In the genomic region with DNA sequence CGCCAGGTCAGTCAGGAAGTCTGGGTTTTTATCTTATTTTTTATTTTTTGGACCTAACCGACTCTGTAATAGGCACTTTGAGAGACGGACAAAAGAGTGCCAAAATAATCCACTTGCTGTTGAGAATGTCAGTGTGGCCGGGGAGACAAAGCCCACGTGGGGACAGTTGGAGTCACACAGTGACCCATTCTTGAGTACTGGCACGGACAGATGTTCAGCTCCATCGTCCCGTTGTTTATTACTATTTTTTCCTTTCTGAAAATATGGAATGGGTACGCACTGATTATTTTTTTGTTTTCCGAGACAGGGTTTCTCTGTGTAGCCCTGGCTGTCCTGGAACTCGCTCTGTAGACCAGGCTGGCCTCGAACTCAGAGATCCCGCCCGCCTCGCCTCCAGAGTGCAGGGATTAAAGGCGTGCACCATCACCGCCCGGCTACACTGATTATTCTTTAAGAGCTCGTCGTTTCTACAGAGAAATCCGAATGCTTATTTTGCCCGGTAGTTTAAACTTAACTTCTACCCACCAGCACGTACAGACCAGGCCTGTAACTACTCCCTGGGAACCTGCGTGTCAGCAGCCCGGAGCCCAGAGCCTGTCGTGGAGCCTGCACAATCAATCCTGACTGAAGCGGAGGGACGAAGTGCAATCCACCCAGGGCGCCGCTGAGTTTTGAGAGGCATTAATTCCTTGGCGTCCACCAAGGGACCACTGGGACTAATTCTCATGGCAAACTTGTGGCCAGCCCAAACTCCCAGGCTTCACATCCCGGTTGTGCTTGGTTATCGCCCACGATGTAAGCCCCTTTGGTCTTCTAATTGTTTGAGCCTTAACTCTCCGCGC, we compare ENCODE assay signal across 8 mouse cellular contexts. TPM values are rescaled to one million over a fixed set of nuclear protein-coding genes. Genes with fewer than 3 reads are reported as not detected.
DNase-seq lines count a peak whose midpoint lies in the region; ATAC-seq and TF ChIP-seq lines count a peak whose summit lies in the region.

No protein-coding gene starts in this region.

- peak; percentile 16; the same call in 1 of the 2 replicates for ATAC-seq in hindbrain, embryonic 15.5 days (ENCODE audit: low FRiP score, low read depth)
- ATAC-seq in stomach, embryonic 16.5 days (ENCODE audit: insufficient read depth, low FRiP score): peak; percentile 46; the same call in 1 of the 2 replicates
- ATAC-seq in inflammation-experienced regulatory T-cells, adult 6 months: no peak

- peak overlapping the region; percentile 79 for H3K4me2 ChIP-seq in hindbrain, embryonic 15.5 days
- peak overlapping the region; percentile 62 for H3K4me2 ChIP-seq in stomach, embryonic 16.5 days (ENCODE audit: low read depth, low read length)

- H3K27ac ChIP-seq in kidney, adult 2 months (ENCODE audit: insufficient read depth, low read depth, low read length): peak overlapping the region; percentile 70; the same call in 1 of the 2 replicates
- peak overlapping the region; percentile 96 for H3K27ac ChIP-seq in embryonic facial prominence, embryonic 10.5 days (replicated peaks)
- H3K27ac ChIP-seq in hindbrain, embryonic 15.5 days (replicated peaks): peak overlapping the region; percentile 86
- peak overlapping the region; percentile 86 for H3K27ac ChIP-seq in stomach, embryonic 16.5 days (ENCODE audit: low read length)

- 10% methylated on average over 36 of the region's 36 CpGs for WGBS in kidney, adult 2 months
- 1% methylated on average over 36 of the region's 36 CpGs for WGBS in embryonic facial prominence, embryonic 10.5 days
- WGBS in hindbrain, embryonic 15.5 days: under 1% methylated on average over 36 of the region's 36 CpGs
- 3% methylated on average over 36 of the region's 36 CpGs for WGBS in stomach, embryonic 16.5 days

- peaks cover 3% of the 10 kb centered on the region; the same call in 1 of the 2 replicates for H3K4me1 ChIP-seq in kidney, adult 2 months (ENCODE audit: control insufficient read depth, insufficient read depth, low read length)
- peaks cover 30% of the 10 kb centered on the region for H3K4me1 ChIP-seq in embryonic facial prominence, embryonic 10.5 days
- peaks cover 44% of the 10 kb centered on the region for H3K4me1 ChIP-seq in hindbrain, embryonic 15.5 days (replicated peaks)
- peaks cover 21% of the 10 kb centered on the region for H3K4me1 ChIP-seq in stomach, embryonic 16.5 days (ENCODE audit: control insufficient read depth, insufficient read depth, low read length)

- no peak for TF ChIP-seq POLR2A in kidney, adult 2 months (IDR thresholded peaks at IDR 0.05; ENCODE audit: low read depth, low read length)

- DNase-seq in kidney, adult 2 months: no peak
- DNase-seq in kidney, adult 11 months: no peak
- DNase-seq in MEL-GATA-1-ER (ENCODE audit: extremely low read depth, low read depth): peak; percentile 18
- DNase-seq in embryonic facial prominence, embryonic 10.5 days (ENCODE audit: low spot score): peak; percentile 40
- DNase-seq in lung, postnatal 14 days: peak; percentile 1

- no peak for TF ChIP-seq CTCF in kidney, adult 2 months (conservative IDR thresholded peaks at IDR 0.05; ENCODE audit: insufficient read depth, insufficient read length, low read depth, low read length)

- no peaks in the 10 kb centered on the region; the same call in 1 of the 2 replicates for H3K36me3 ChIP-seq in kidney, adult 2 months (ENCODE audit: control insufficient read depth, insufficient read depth, low read length)
- H3K36me3 ChIP-seq in embryonic facial prominence, embryonic 10.5 days (replicated peaks): peaks cover 28% of the 10 kb centered on the region
- peaks cover 7% of the 10 kb centered on the region; the same call in 1 of the 2 replicates for H3K36me3 ChIP-seq in hindbrain, embryonic 15.5 days
- H3K36me3 ChIP-seq in stomach, embryonic 16.5 days (ENCODE audit: control insufficient read depth, insufficient read depth, low read length): 0 out of 2 replicates have a peak, but pooled peaks cover 2% of the 10 kb centered on the region

- H3K4me3 ChIP-seq in kidney, adult 2 months (ENCODE audit: insufficient read depth, low read depth, low read length): peak overlapping the region; percentile 95
- H3K4me3 ChIP-seq in embryonic facial prominence, embryonic 10.5 days: peak overlapping the region; percentile 92
- peak overlapping the region; percentile 97 for H3K4me3 ChIP-seq in hindbrain, embryonic 15.5 days
- peak overlapping the region; percentile 95 for H3K4me3 ChIP-seq in stomach, embryonic 16.5 days (replicated peaks; ENCODE audit: low read length)

- peak overlapping the region; percentile 92 for H3K9ac ChIP-seq in hindbrain, embryonic 15.5 days
- peak overlapping the region; percentile 98 for H3K9ac ChIP-seq in stomach, embryonic 16.5 days (ENCODE audit: low read length)

- no peaks in the 10 kb centered on the region for H3K27me3 ChIP-seq in kidney, adult 2 months (replicated peaks; ENCODE audit: control insufficient read depth, insufficient read depth, low read length)
- H3K27me3 ChIP-seq in embryonic facial prominence, embryonic 10.5 days (replicated peaks; ENCODE audit: low read depth, poor library complexity, severe bottlenecking): no peaks in the 10 kb centered on the region
- H3K27me3 ChIP-seq in hindbrain, embryonic 15.5 days: no peaks in the 10 kb centered on the region
- no peaks in the 10 kb centered on the region for H3K27me3 ChIP-seq in stomach, embryonic 16.5 days (ENCODE audit: control insufficient read depth, insufficient read depth, low read length)

- no peaks in the 10 kb centered on the region for H3K9me3 ChIP-seq in embryonic facial prominence, embryonic 10.5 days
- no peaks in the 10 kb centered on the region for H3K9me3 ChIP-seq in hindbrain, embryonic 15.5 days
- H3K9me3 ChIP-seq in stomach, embryonic 16.5 days (replicated peaks; ENCODE audit: control insufficient read depth, low read length): no peaks in the 10 kb centered on the region

RNA-seq across cellular contexts. Expression of a gene that starts 0.8 kb away (rescaled TPM):
- polyA plus RNA-seq in kidney, adult 2 months (2012; rRNA removed): 7.3 and 8.9 TPM in 2 replicates
- polyA plus RNA-seq in embryonic facial prominence, embryonic 10.5 days (2016; fragmentation: Nextera tagmentation; extraction: Ambion mirVana): 93.3 and 103 TPM in 2 replicates
- polyA plus RNA-seq in hindbrain, embryonic 15.5 days (2015; fragmentation: Nextera tagmentation; extraction: Ambion mirVana): 41.9 and 45.5 TPM in 2 replicates
- 34.3 and 38.6 TPM in 2 replicates for polyA plus RNA-seq in stomach, embryonic 16.5 days (2015; fragmentation: Nextera tagmentation; extraction: Ambion mirVana)
- 10 to 100 TPM; 26.4 to 47.1 (median 37.0) TPM for polyA plus RNA-seq in inflammation-experienced regulatory T-cells, adult 6 months (2017; shearing (Covaris generic))

RNA-seq across cellular contexts. Expression of a gene that starts 0.8 kb away (rescaled TPM):
- 28.1 and 32.1 TPM in 2 replicates for polyA plus RNA-seq in kidney, adult 2 months (2012; rRNA removed)
- 157 and 158 TPM in 2 replicates for polyA plus RNA-seq in embryonic facial prominence, embryonic 10.5 days (2016; fragmentation: Nextera tagmentation; extraction: Ambion mirVana)
- 147 and 158 TPM in 2 replicates for polyA plus RNA-seq in hindbrain, embryonic 15.5 days (2015; fragmentation: Nextera tagmentation; extraction: Ambion mirVana)
- 110 and 118 TPM in 2 replicates for polyA plus RNA-seq in stomach, embryonic 16.5 days (2015; fragmentation: Nextera tagmentation; extraction: Ambion mirVana)
- 100 to 1,000 TPM in 2 of 3 experiments, 10 to 100 TPM in 1; 67.1 to 132 (median 104) TPM for polyA plus RNA-seq in inflammation-experienced regulatory T-cells, adult 6 months (2017; shearing (Covaris generic))

Comparison
In these comparisons a context has a peak if more than half of its experiments do, and no peak if none do; other contexts are left out.
1. DNase-seq: peak in MEL-GATA-1-ER (single experiment), embryonic facial prominence, embryonic 10.5 days (single experiment) and lung, postnatal 14 days (single experiment); none in kidney, adult 2 months (single experiment) and kidney, adult 11 months (single experiment).
2. Peak in every context shown above with its lines, with median percentiles within 50 percentile points of each other: H3K27ac ChIP-seq and H3K4me3 ChIP-seq.